Mouse (Mus musculus) E14TG2a.4 (cell line): ENCODE data around the gene Twist2.

Experiments used
- H3K27me3 ChIP-seq: 2 replicates; pipeline ENCODE4 v1.6.1; 2014; ENCODE audit warnings: low read length, control low read depth; ENCODE audit not compliant: insufficient read depth
- H3K36me3 ChIP-seq: 2 replicates; pipeline ENCODE4 v1.6.1; 2014; ENCODE audit warnings: low read length, control low read depth; ENCODE audit not compliant: insufficient read depth
- H3K4me1 ChIP-seq: replicated peaks from 2 replicates; pipeline ENCODE4 v1.6.1; 2014; ENCODE audit warnings: low read depth, low read length, control low read depth
- H3K4me3 ChIP-seq: replicated peaks from 2 replicates; pipeline ENCODE4 v1.5.1; 2014; ENCODE audit warnings: mild to moderate bottlenecking, low read length
- H3K9me3 ChIP-seq: 2 replicates; pipeline ENCODE4 v1.6.1; 2014; ENCODE audit warnings: low read length, control low read depth
- CTCF ChIP-seq: conservative IDR thresholded peaks from 2 replicates; pipeline ENCODE4 v1.5.1; 2014; ENCODE audit warnings: low read length
- NANOG ChIP-seq: IDR thresholded peaks from 2 replicates; pipeline ENCODE4 v1.6.1; 2014; ENCODE audit warnings: borderline replicate concordance, low read length, mixed read lengths
- POU5F1 ChIP-seq: IDR thresholded peaks from 2 replicates; pipeline ENCODE4 v1.6.1; 2014; ENCODE audit warnings: low read length, borderline replicate concordance

Twist2 gene

DNA sequence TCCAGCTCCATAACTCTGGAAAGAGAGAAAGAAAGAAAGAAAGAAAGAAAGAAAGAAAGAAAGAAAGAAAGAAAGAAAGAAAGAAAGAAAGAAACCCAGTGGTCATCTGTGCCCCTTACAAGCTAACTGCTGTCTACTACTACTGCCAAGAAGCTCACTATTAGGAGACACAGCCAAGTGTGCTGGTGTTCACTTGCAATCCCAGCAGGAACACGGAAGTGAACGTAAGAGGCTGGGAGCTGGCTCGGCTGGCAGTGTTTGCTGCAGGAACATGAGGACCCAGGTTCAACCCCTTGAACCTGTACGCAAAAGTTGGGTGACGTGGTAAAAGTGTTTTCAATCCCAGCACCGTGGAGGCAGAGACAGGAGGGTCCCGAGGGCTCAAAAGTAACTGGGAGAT is 22.7 kb downstream of the Twist2 start:
- Histone ChIP-seq H3K36me3 (no peaks in the 10 kb centered on the region), H3K9me3 (no peaks in the 10 kb centered on the region), H3K27me3 (peaks cover 13% of the 10 kb centered on the region; the same call in 1 of the 2 replicates), H3K4me3 (no peak overlapping the region), H3K4me1 (no peaks in the 10 kb centered on the region)
- TF ChIP-seq POU5F1 (no peak), CTCF (no peak)

DNA sequence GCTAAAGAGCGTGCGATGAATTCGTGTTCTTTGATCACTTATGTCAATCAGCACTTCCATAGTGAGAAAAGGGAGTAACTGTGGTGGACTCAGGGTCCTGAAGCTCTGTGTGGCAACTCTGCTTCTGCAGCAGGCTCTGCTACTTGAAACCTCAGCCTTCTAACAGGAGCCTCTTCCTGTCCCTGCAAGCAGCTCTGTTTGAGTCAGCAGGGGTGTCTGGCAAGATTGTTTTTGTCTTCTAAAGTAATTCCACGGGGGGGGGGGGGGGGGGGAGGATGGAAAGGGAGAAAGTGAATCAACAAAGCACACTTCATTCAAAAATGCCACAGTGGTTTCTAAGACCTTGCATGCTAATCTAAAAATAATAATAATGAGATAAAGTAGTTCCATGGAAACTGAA is 24.0 kb downstream of the Twist2 start:
- TF ChIP-seq CTCF (no peak), NANOG (no peak), POU5F1 (no peak)

DNA sequence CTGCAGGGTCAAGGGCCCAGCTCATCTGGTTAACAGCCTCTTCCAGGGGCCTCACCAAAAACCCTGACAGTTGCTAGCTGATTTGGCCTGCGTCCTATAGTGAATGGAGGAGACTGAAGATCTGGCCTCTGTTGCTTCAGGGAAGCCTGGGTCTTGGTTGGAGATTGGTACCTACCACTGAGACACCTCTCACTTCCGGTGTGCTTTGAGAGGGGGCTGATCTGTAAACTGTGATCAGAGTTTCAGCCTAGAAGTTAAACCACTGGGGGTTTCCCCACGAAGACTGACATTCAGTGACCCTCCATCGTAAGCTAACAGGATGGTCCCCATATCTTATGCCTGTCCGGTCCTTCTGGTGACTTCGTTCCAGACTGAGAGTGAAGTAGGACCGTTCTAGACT is 30.7 kb downstream of the Twist2 start:
- Histone ChIP-seq H3K27me3 (peaks cover 15% of the 10 kb centered on the region; the same call in 1 of the 2 replicates), H3K4me1 (no peaks in the 10 kb centered on the region), H3K4me3 (no peak overlapping the region), H3K36me3 (no peaks in the 10 kb centered on the region), H3K9me3 (no peaks in the 10 kb centered on the region)
- no peak for TF ChIP-seq CTCF
- TF ChIP-seq NANOG, result no peak
- no peak for TF ChIP-seq POU5F1

More for the DNA sequence above, 24.0 kb downstream of the Twist2 start:
- Histone ChIP-seq H3K27me3 (peaks cover 15% of the 10 kb centered on the region; the same call in 1 of the 2 replicates), H3K36me3 (no peaks in the 10 kb centered on the region), H3K4me3 (no peak overlapping the region), H3K4me1 (no peaks in the 10 kb centered on the region), H3K9me3 (no peaks in the 10 kb centered on the region)

DNA sequence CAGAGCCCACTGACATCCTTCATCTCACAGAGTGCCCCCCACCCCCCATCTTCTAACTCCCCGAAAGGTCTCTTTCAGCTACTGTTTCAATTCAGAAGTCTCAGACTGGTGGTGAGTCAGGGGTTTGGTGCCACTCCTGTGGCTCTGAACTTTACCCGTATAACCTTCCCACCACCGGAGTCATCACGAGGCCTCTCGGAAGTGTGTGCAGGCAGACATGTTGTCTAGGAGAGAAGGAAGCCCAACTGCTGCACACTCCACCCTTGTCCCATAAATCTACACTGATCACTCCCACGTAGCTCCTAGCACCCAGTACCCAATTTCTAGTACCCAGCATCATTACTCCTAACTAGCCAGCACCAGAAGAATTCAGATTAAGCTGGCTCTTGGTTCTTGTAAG is 38.3 kb downstream of the Twist2 start:
- no peaks in the 10 kb centered on the region for H3K36me3 ChIP-seq
- TF ChIP-seq NANOG (no peak), CTCF (no peak), POU5F1 (no peak)

DNA sequence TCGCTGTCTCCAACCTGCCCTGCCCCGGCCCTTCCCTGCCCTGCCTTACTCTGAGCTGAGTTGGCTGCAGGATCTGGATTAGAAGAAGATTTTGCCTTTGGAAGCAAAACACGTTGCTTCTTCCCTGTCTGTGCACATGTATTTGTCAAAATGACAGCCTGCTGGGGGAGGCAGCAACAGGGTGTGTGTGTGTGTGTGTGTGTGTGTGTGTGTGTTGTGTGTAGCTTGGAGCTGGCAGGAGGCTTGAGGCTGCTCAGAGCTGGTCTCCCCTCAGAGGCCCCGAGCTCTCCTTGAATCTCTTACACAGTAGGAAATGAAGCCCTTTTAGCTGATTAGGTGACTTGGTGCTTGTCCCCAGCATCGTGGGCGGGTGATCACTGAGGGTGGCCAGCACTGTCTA is 38.7 kb downstream of the Twist2 start:
- Histone ChIP-seq H3K27me3 (no peaks in the 10 kb centered on the region), H3K4me3 (no peak overlapping the region), H3K9me3 (peaks cover 24% of the 10 kb centered on the region), H3K36me3 (no peaks in the 10 kb centered on the region), H3K4me1 (no peaks in the 10 kb centered on the region)
- TF ChIP-seq POU5F1 (no peak), CTCF (no peak), NANOG (no peak)

More for the DNA sequence above, 38.3 kb downstream of the Twist2 start:
- Histone ChIP-seq H3K4me3 (no peak overlapping the region), H3K4me1 (no peaks in the 10 kb centered on the region), H3K9me3 (peaks cover 24% of the 10 kb centered on the region), H3K27me3 (no peaks in the 10 kb centered on the region)

DNA sequence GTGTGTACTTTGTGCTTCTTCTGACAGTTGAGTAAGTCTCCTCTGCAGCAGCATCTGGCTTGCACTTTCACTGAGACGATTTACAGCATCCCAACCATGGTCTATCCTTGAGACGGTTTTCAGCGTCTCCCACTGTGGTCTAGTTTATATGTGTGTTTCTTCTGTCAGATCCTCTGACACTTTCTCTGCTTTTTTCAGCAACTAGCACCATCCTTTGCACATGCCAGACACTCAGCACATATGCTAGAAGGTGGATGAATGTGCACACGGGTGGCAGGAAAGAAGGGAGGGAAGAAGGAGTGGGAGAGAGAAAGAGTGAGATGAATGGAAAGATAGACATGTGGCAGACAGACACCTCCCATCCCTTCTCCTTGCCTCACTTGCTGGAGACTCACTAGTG is 43.0 kb downstream of the Twist2 start:
- no peaks in the 10 kb centered on the region for H3K4me1 ChIP-seq
- TF ChIP-seq POU5F1, result no peak
- TF ChIP-seq CTCF, result no peak
- no peak for TF ChIP-seq NANOG
- no peak overlapping the region for H3K4me3 ChIP-seq
- H3K9me3 ChIP-seq, result peaks cover 24% of the 10 kb centered on the region
- H3K27me3 ChIP-seq, result no peaks in the 10 kb centered on the region
- H3K36me3 ChIP-seq, result no peaks in the 10 kb centered on the region

DNA sequence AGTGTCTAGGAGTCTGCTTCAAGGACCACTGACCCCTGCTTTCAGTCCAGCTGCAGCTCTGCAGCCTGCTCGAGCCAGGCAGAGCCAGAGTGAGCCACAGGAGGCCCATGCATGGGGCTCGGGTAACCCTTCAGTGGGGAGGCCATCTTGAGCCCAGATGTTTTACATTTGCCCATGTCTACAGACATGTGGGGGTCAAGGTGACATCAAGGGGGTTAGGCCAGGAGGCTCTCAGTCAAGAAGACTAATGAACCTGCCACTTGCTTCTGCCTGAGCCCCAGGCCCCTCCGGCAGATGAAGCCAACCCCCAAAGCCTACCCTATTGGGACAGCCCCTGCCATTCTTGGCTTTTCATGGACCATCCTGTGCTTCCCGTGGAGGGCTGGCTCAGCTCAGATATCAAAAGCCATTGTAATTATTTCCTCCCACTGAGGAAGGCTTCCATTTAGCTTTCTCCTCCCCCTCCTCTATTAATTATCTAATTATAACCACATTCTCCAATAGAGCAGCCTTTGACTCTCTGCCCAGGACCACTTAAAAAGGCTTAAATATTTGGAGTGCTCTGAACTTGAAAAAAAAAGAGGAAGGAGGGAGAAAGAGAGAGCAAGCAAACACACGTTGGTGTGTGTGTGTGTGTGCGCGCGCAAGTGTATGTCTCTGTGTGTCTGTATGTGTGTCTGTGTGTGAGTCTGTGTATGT is 43.6 kb downstream of the Twist2 start:
- TF ChIP-seq NANOG (no peak), POU5F1 (no peak), CTCF (no peak)

DNA sequence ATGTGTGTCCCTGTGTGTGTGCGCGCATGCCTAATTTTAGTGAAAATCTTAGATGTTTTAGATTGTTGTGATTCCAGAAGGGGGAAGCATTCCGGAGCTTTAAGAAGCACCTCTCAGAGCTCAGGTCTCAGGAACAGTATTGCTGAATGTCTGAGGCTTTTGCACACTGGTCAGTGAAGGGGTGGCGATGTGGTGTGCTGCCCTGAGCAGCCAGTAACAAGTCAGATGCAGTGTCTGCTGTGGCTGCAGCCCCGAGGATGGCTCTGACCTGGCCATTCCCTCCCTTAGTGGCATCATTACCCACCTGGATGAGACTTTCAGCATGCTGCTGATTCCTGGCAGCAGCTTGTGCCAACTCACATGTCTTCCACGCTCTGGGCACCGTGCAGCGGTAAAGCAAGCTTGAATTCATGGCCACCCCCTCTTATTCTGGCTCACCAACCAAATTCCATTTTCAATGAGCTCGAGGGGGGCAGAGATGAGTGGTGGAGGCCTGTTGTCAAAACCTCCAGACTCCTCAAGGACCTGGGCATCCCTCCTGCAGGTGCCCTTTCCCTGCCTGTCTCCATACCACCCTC is 44.2 kb downstream of the Twist2 start:
- no peaks in the 10 kb centered on the region for H3K4me1 ChIP-seq
- H3K4me3 ChIP-seq, result no peak overlapping the region
- TF ChIP-seq POU5F1 (no peak), CTCF (no peak), NANOG (no peak)
- no peaks in the 10 kb centered on the region for H3K36me3 ChIP-seq
- peaks cover 14% of the 10 kb centered on the region for H3K9me3 ChIP-seq
- H3K27me3 ChIP-seq, result no peaks in the 10 kb centered on the region

More for the DNA sequence above, 43.6 kb downstream of the Twist2 start:
- Histone ChIP-seq H3K27me3 (no peaks in the 10 kb centered on the region), H3K4me3 (no peak overlapping the region), H3K9me3 (peaks cover 19% of the 10 kb centered on the region), H3K4me1 (no peaks in the 10 kb centered on the region), H3K36me3 (no peaks in the 10 kb centered on the region)

DNA sequence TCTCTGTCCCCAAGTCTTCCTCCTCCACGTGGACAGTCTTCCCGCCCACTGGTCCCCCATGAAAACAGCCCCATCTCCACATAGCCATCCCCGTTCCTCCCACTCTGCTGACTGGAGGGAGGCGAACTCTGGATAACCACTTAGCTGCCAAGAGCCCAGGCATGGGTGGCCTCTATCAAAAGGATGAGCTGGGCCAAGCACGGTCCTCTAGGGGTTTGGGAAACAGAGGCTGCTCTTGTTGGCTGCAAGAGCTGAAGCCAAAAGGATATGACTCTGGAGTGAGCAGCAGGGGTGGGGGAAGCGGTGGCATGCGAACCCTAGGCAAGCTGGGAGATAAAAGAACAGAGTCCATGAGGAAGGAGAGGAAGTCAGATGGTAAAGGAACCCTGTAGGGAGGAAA is 50.0 kb downstream of the Twist2 start:
- no peak overlapping the region for H3K4me3 ChIP-seq
- no peaks in the 10 kb centered on the region for H3K4me1 ChIP-seq
- no peaks in the 10 kb centered on the region for H3K9me3 ChIP-seq
- H3K27me3 ChIP-seq, result no peaks in the 10 kb centered on the region
- H3K36me3 ChIP-seq, result no peaks in the 10 kb centered on the region
- TF ChIP-seq CTCF, result no peak
- no peak for TF ChIP-seq NANOG
- no peak for TF ChIP-seq POU5F1
